In genomic region chr11:68908846-68909503, GRCm38 (mm10) we compare ENCODE assay signal across 17 mouse cellular contexts. TPM values are rescaled to one million over a fixed set of nuclear protein-coding genes. Genes with fewer than 3 reads are reported as not detected.
DNase-seq lines count a peak whose midpoint lies in the region; ATAC-seq lines count a peak whose summit lies in the region.
"Had no signal": no experiment of that assay in that cellular context is flagged by ENCODE, and none has a peak within 500 bp of the region (broad histone marks: within the 10 kb centered on the region; RNA-seq: fewer than 3 reads in every experiment).

No protein-coding gene starts in this region.

- H3K9ac ChIP-seq in heart, embryonic 15.5 days, result no peak overlapping the region
- H3K9ac ChIP-seq: liver, embryonic 15.5 days had no signal

- DNase-seq in adrenal gland, adult 2 months, result peak; percentile 16
- DNase-seq in adrenal gland, adult 18-20 months (ENCODE audit: low spot score in 2 of 2), result no peak
- no peak for DNase-seq in heart, adult 8-10 months (ENCODE audit: low spot score)
- peak; percentile 22 for DNase-seq in thymus, postnatal 14 days
- no peak for DNase-seq in thymus, adult 18-20 months
- no peak for DNase-seq in spleen, postnatal 4 days (ENCODE audit: low spot score in 2 of 2)
- DNase-seq: cerebellum, postnatal 14 days; lung, postnatal 36 days; midbrain, embryonic 14.5 days had no signal

- H3K4me1 ChIP-seq in heart, embryonic 15.5 days (replicated peaks), result peaks cover 7% of the 10 kb centered on the region

- peaks cover 24% of the 10 kb centered on the region for H3K36me3 ChIP-seq in heart, embryonic 15.5 days

- no peak overlapping the region for H3K4me2 ChIP-seq in heart, embryonic 15.5 days
- H3K4me2 ChIP-seq: liver, embryonic 15.5 days had no signal

- WGBS in heart, embryonic 15.5 days, result 34% methylated on average over 7 of the region's 7 CpGs

- peak overlapping the region; percentile 73 for H3K27ac ChIP-seq in heart, embryonic 15.5 days
- H3K27ac ChIP-seq: liver, embryonic 15.5 days had no signal

- no peaks in the 10 kb centered on the region for H3K27me3 ChIP-seq in heart, embryonic 15.5 days

- H3K9me3 ChIP-seq in heart, embryonic 15.5 days (replicated peaks), result no peaks in the 10 kb centered on the region
- H3K9me3 ChIP-seq: liver, embryonic 15.5 days had no signal

- no peak for ATAC-seq in heart, embryonic 15.5 days (replicated peaks; ENCODE audit: insufficient number of reproducible peaks, insufficient read depth, low FRiP score, low read depth)
- no peak for ATAC-seq in activated CD4-positive, CD25-positive, alpha-beta regulatory T cell, adult 4 months

- no peak overlapping the region for H3K4me3 ChIP-seq in heart, embryonic 15.5 days
- H3K4me3 ChIP-seq: liver, embryonic 15.5 days had no signal

RNA-seq across cellular contexts. Expression of gene Rpl26, which starts 7.6 kb away (rescaled TPM):
- 1,000 to 10,000 TPM; 1,114 to 1,327 TPM for total RNA-seq in adrenal gland, adult 2 months (2021)
- 146 and 179 TPM in 2 replicates for polyA plus RNA-seq in adrenal gland, adult 2 months (2012; rRNA removed)
- total RNA-seq in adrenal gland, adult 18-20 months (2021), result 1,000 to 10,000 TPM; 1,157 to 1,226 TPM
- 507 and 557 TPM in 2 replicates for polyA plus RNA-seq in heart, embryonic 15.5 days (2015; fragmentation: Nextera tagmentation; extraction: Ambion mirVana)
- total RNA-seq in heart, adult 8-10 months (2022), result 100 to 1,000 TPM; 676 to 808 (median 721) TPM
- 1,000 to 10,000 TPM; 2,145 to 2,203 TPM for polyA plus RNA-seq in activated CD4-positive, CD25-positive, alpha-beta regulatory T cell, adult 4 months (2017; shearing (Covaris generic))

RNA-seq across cellular contexts. Expression of gene Odf4, which starts 17.9 kb away (rescaled TPM):
- total RNA-seq in adrenal gland, adult 2 months (2021), result not detected
- polyA plus RNA-seq in adrenal gland, adult 2 months (2012; rRNA removed), result not detected in 2 replicates
- under 1 TPM in 1 of 2 experiments, not detected in 1; 0.46 TPM for total RNA-seq in adrenal gland, adult 18-20 months (2021)
- not detected in 2 replicates for polyA plus RNA-seq in heart, embryonic 15.5 days (2015; fragmentation: Nextera tagmentation; extraction: Ambion mirVana)
- total RNA-seq in heart, adult 8-10 months (2022), result under 1 TPM in 1 of 4 experiments, not detected in 3; 0.44 TPM
- not detected for polyA plus RNA-seq in activated CD4-positive, CD25-positive, alpha-beta regulatory T cell, adult 4 months (2017; shearing (Covaris generic))
- total RNA-seq: CH12.LX; heart, postnatal 10 days had no signal
- polyA plus RNA-seq: embryonic facial prominence, embryonic 14.5 days; forebrain, embryonic 11.5 days; liver, embryonic 15.5 days had no signal

RNA-seq across cellular contexts. Expression of gene Rnf222, which starts 20.6 kb away (rescaled TPM):
- under 1 TPM in 1 of 2 experiments, not detected in 1; 0.09 TPM for total RNA-seq in adrenal gland, adult 2 months (2021)
- 0.23 and 0.39 TPM in 2 replicates for polyA plus RNA-seq in adrenal gland, adult 2 months (2012; rRNA removed)
- not detected for total RNA-seq in adrenal gland, adult 18-20 months (2021)
- polyA plus RNA-seq in heart, embryonic 15.5 days (2015; fragmentation: Nextera tagmentation; extraction: Ambion mirVana), result 0.05 and 0.19 TPM in 2 replicates
- under 1 TPM in 3 of 4 experiments, not detected in 1; 0.11 to 0.28 (median 0.17) TPM for total RNA-seq in heart, adult 8-10 months (2022)
- polyA plus RNA-seq in activated CD4-positive, CD25-positive, alpha-beta regulatory T cell, adult 4 months (2017; shearing (Covaris generic)), result not detected
- total RNA-seq: CH12.LX; left cerebral cortex, postnatal 25 days had no signal
- polyA plus RNA-seq: forebrain, embryonic 11.5 days; midbrain, embryonic 14.5 days had no signal

RNA-seq across cellular contexts. Expression of gene Ndel1, which starts 37.3 kb away (rescaled TPM):
- total RNA-seq in adrenal gland, adult 2 months (2021), result 10 to 100 TPM; 60.6 to 98.0 TPM
- polyA plus RNA-seq in adrenal gland, adult 2 months (2012; rRNA removed), result 156 and 186 TPM in 2 replicates
- 10 to 100 TPM; 76.9 to 85.9 TPM for total RNA-seq in adrenal gland, adult 18-20 months (2021)
- 65.5 and 69.3 TPM in 2 replicates for polyA plus RNA-seq in heart, embryonic 15.5 days (2015; fragmentation: Nextera tagmentation; extraction: Ambion mirVana)
- total RNA-seq in heart, adult 8-10 months (2022), result 10 to 100 TPM; 53.9 to 67.7 (median 65.2) TPM
- polyA plus RNA-seq in activated CD4-positive, CD25-positive, alpha-beta regulatory T cell, adult 4 months (2017; shearing (Covaris generic)), result 10 to 100 TPM; 31.4 to 37.2 TPM

RNA-seq across cellular contexts. Expression of gene Arhgef15, which starts 48.3 kb away (rescaled TPM):
- 10 to 100 TPM; 15.2 to 21.6 TPM for total RNA-seq in adrenal gland, adult 2 months (2021)
- polyA plus RNA-seq in adrenal gland, adult 2 months (2012; rRNA removed), result 133 and 183 TPM in 2 replicates
- total RNA-seq in adrenal gland, adult 18-20 months (2021), result 10 to 100 TPM; 18.5 to 19.5 TPM
- polyA plus RNA-seq in heart, embryonic 15.5 days (2015; fragmentation: Nextera tagmentation; extraction: Ambion mirVana), result 10.8 and 12.7 TPM in 2 replicates
- total RNA-seq in heart, adult 8-10 months (2022), result 10 to 100 TPM; 26.6 to 30.9 (median 30.1) TPM
- under 1 TPM; 0.10 to 0.28 TPM for polyA plus RNA-seq in activated CD4-positive, CD25-positive, alpha-beta regulatory T cell, adult 4 months (2017; shearing (Covaris generic))

Comparison
In these comparisons a context has a peak if more than half of its experiments do, and no peak if none do; other contexts are left out.
1. DNase-seq: peak in adrenal gland, adult 2 months (single experiment) and thymus, postnatal 14 days (single experiment); none in adrenal gland, adult 18-20 months (0 of 2), heart, adult 8-10 months (single experiment), thymus, adult 18-20 months (0 of 2) and spleen, postnatal 4 days (0 of 2).